Mouse (Mus musculus): ENCODE measurements around the gene Notch1. TPM values are rescaled to one million over a fixed set of nuclear protein-coding genes. Genes with fewer than 3 reads are reported as not detected.
A peak's percentile ranks its signal among the peaks of the same experiment; 100 is the strongest.

Notch1 gene
- polyA plus RNA-seq, 1 experiment from 2014 or later = 24.6 TPM

GRCm38 (mm10) chr2:26544265-26544664 is 27.8 kb upstream of the Notch1 start:
- no peak overlapping the region for H3K4me2 ChIP-seq

GRCm38 (mm10) chr2:26543768-26544167 is 27.3 kb upstream of the Notch1 start:
- WGBS = 71% methylated on average over 8 of the region's 8 CpGs
- H3K27me3 ChIP-seq = no peaks in the 10 kb centered on the region
- H3K36me3 ChIP-seq = no peaks in the 10 kb centered on the region
- ATAC-seq (replicated peaks; ENCODE audit: low FRiP score) = no peak
- peak overlapping the region; percentile 51; the same call in 1 of the 2 replicates for H3K27ac ChIP-seq
- H3K4me1 ChIP-seq = peaks cover 72% of the 10 kb centered on the region
- no peak overlapping the region for H3K4me2 ChIP-seq
- H3K4me3 ChIP-seq (replicated peaks) = no peak overlapping the region
- H3K9me3 ChIP-seq (replicated peaks) = no peaks in the 10 kb centered on the region
- H3K9ac ChIP-seq = no peak overlapping the region

More at GRCm38 (mm10) chr2:26544265-26544664, 27.8 kb upstream of the Notch1 start:
- peak; percentile 53 for ATAC-seq (replicated peaks; ENCODE audit: low FRiP score)
- Histone ChIP-seq H3K36me3 (no peaks in the 10 kb centered on the region), H3K9me3 (replicated peaks) (no peaks in the 10 kb centered on the region), H3K4me3 (replicated peaks) (no peak overlapping the region), H3K27ac (peak overlapping the region; percentile 51), H3K4me1 (peaks cover 73% of the 10 kb centered on the region), H3K27me3 (no peaks in the 10 kb centered on the region), H3K9ac (no peak overlapping the region)
- WGBS = 25% methylated on average over 3 of the region's 3 CpGs

- H3K27me3 ChIP-seq = no peaks in the 10 kb centered on the region
- peaks cover 68% of the 10 kb centered on the region for H3K4me1 ChIP-seq
- H3K36me3 ChIP-seq = no peaks in the 10 kb centered on the region
- no peak overlapping the region for H3K9ac ChIP-seq
- ATAC-seq (replicated peaks; ENCODE audit: low FRiP score) = no peak
- H3K4me3 ChIP-seq (replicated peaks) = no peak overlapping the region
- H3K27ac ChIP-seq = 0 out of 2 replicates have a peak overlapping the region, but pooled peaks have one; percentile 51
- no peaks in the 10 kb centered on the region for H3K9me3 ChIP-seq (replicated peaks)
- H3K4me2 ChIP-seq = no peak overlapping the region
- 65% methylated on average over 4 of the region's 4 CpGs for WGBS
Measured at GRCm38 (mm10) chr2:26543155-26543554, 26.7 kb upstream of the Notch1 start.

- Histone ChIP-seq H3K9ac (no peak overlapping the region), H3K4me1 (peaks cover 52% of the 10 kb centered on the region), H3K27me3 (no peaks in the 10 kb centered on the region), H3K9me3 (replicated peaks) (no peaks in the 10 kb centered on the region), H3K4me2 (no peak overlapping the region), H3K4me3 (replicated peaks) (no peak overlapping the region), H3K36me3 (no peaks in the 10 kb centered on the region), H3K27ac (peak overlapping the region; percentile 49)
- 29% methylated on average over 9 of the region's 9 CpGs for WGBS
- ATAC-seq (replicated peaks; ENCODE audit: low FRiP score) = peak; percentile 70; the same call in 1 of the 2 replicates
Measured at GRCm38 (mm10) chr2:26541258-26541910, 24.9 kb upstream of the Notch1 start.

GRCm38 (mm10) chr2:26540721-26541120 is 24.3 kb upstream of the Notch1 start:
- no peak overlapping the region for H3K4me3 ChIP-seq (replicated peaks)
- H3K4me1 ChIP-seq = peaks cover 51% of the 10 kb centered on the region
- no peaks in the 10 kb centered on the region for H3K36me3 ChIP-seq
- H3K9me3 ChIP-seq (replicated peaks) = no peaks in the 10 kb centered on the region
- no peak for ATAC-seq (replicated peaks; ENCODE audit: low FRiP score)
- H3K27me3 ChIP-seq = no peaks in the 10 kb centered on the region
- WGBS = 39% methylated on average over 7 of the region's 7 CpGs
- H3K9ac ChIP-seq = no peak overlapping the region
- peak overlapping the region; percentile 54 for H3K27ac ChIP-seq
- no peak overlapping the region for H3K4me2 ChIP-seq

- Histone ChIP-seq H3K9me3 (replicated peaks) (no peaks in the 10 kb centered on the region), H3K4me3 (replicated peaks) (no peak overlapping the region), H3K4me1 (peaks cover 51% of the 10 kb centered on the region), H3K9ac (no peak overlapping the region), H3K36me3 (no peaks in the 10 kb centered on the region), H3K27me3 (no peaks in the 10 kb centered on the region), H3K4me2 (no peak overlapping the region), H3K27ac (no peak overlapping the region)
- no peak for ATAC-seq (replicated peaks; ENCODE audit: low FRiP score)
- WGBS = 38% methylated on average over 2 of the region's 2 CpGs
Measured at GRCm38 (mm10) chr2:26539516-26539915, 23.1 kb upstream of the Notch1 start.

- H3K36me3 ChIP-seq = no peaks in the 10 kb centered on the region
- peaks cover 24% of the 10 kb centered on the region for H3K4me1 ChIP-seq
- no peak overlapping the region for H3K4me2 ChIP-seq
- H3K9ac ChIP-seq = no peak overlapping the region
- 58% methylated on average over 4 of the region's 4 CpGs for WGBS
- no peak for ATAC-seq (replicated peaks; ENCODE audit: low FRiP score)
- no peaks in the 10 kb centered on the region for H3K9me3 ChIP-seq (replicated peaks)
- no peaks in the 10 kb centered on the region for H3K27me3 ChIP-seq
- H3K4me3 ChIP-seq (replicated peaks) = no peak overlapping the region
- H3K27ac ChIP-seq = no peak overlapping the region
Measured at GRCm38 (mm10) chr2:26535517-26536045, 19.1 kb upstream of the Notch1 start.

- H3K4me1 ChIP-seq = peaks cover 15% of the 10 kb centered on the region
- no peaks in the 10 kb centered on the region for H3K9me3 ChIP-seq (replicated peaks)
- no peak overlapping the region for H3K4me3 ChIP-seq (replicated peaks)
- H3K4me2 ChIP-seq = no peak overlapping the region
- H3K27ac ChIP-seq = peak overlapping the region; percentile 38; the same call in 1 of the 2 replicates
- no peaks in the 10 kb centered on the region for H3K36me3 ChIP-seq
- H3K9ac ChIP-seq = no peak overlapping the region
- 54% methylated on average over 2 of the region's 2 CpGs for WGBS
- peak; percentile 31; the same call in 1 of the 2 replicates for ATAC-seq (replicated peaks; ENCODE audit: low FRiP score)
- no peaks in the 10 kb centered on the region for H3K27me3 ChIP-seq
Measured at GRCm38 (mm10) chr2:26534616-26535015, 18.2 kb upstream of the Notch1 start.

- 40% methylated on average over 3 of the region's 3 CpGs for WGBS
- Histone ChIP-seq H3K4me1 (peaks cover 19% of the 10 kb centered on the region; the same call in 1 of the 2 replicates), H3K27me3 (no peaks in the 10 kb centered on the region), H3K27ac (peak overlapping the region; percentile 38; the same call in 1 of the 2 replicates), H3K9ac (no peak overlapping the region), H3K4me3 (replicated peaks) (no peak overlapping the region), H3K36me3 (no peaks in the 10 kb centered on the region), H3K9me3 (replicated peaks) (no peaks in the 10 kb centered on the region), H3K4me2 (no peak overlapping the region)
- peak; percentile 46; the same call in 1 of the 2 replicates for ATAC-seq (replicated peaks; ENCODE audit: low FRiP score)
Measured at GRCm38 (mm10) chr2:26534161-26534560, 17.7 kb upstream of the Notch1 start.

- H3K4me1 ChIP-seq = peaks cover 20% of the 10 kb centered on the region; the same call in 1 of the 2 replicates
- ATAC-seq (replicated peaks; ENCODE audit: low FRiP score) = no peak
- no peak overlapping the region for H3K9ac ChIP-seq
- no peak overlapping the region for H3K4me3 ChIP-seq (replicated peaks)
- no peak overlapping the region; the same call in 1 of the 2 replicates for H3K27ac ChIP-seq
- H3K36me3 ChIP-seq = no peaks in the 10 kb centered on the region
- 51% methylated on average over 5 of the region's 5 CpGs for WGBS
- no peak overlapping the region for H3K4me2 ChIP-seq
- no peaks in the 10 kb centered on the region for H3K9me3 ChIP-seq (replicated peaks)
- H3K27me3 ChIP-seq = no peaks in the 10 kb centered on the region
Measured at GRCm38 (mm10) chr2:26533249-26533648, 16.8 kb upstream of the Notch1 start.

- Histone ChIP-seq H3K27me3 (no peaks in the 10 kb centered on the region), H3K4me2 (no peak overlapping the region), H3K36me3 (no peaks in the 10 kb centered on the region), H3K4me1 (peaks cover 33% of the 10 kb centered on the region), H3K9ac (no peak overlapping the region), H3K9me3 (replicated peaks) (no peaks in the 10 kb centered on the region), H3K27ac (no peak overlapping the region), H3K4me3 (replicated peaks) (no peak overlapping the region)
- WGBS = 79% methylated on average over 6 of the region's 6 CpGs
- no peak for ATAC-seq (replicated peaks; ENCODE audit: low FRiP score)
Measured at GRCm38 (mm10) chr2:26531829-26532228, 15.4 kb upstream of the Notch1 start.

- H3K4me2 ChIP-seq = no peak overlapping the region
- no peak overlapping the region for H3K9ac ChIP-seq
- H3K27ac ChIP-seq = no peak overlapping the region
- no peaks in the 10 kb centered on the region for H3K9me3 ChIP-seq (replicated peaks)
- no peak overlapping the region for H3K4me3 ChIP-seq (replicated peaks)
- no peaks in the 10 kb centered on the region for H3K27me3 ChIP-seq
- 58% methylated on average over 3 of the region's 3 CpGs for WGBS
- H3K4me1 ChIP-seq = peaks cover 49% of the 10 kb centered on the region
- ATAC-seq (replicated peaks; ENCODE audit: low FRiP score) = no peak
- no peaks in the 10 kb centered on the region for H3K36me3 ChIP-seq
Measured at GRCm38 (mm10) chr2:26529881-26530280, 13.4 kb upstream of the Notch1 start.

Data from kidney, embryonic 15.5 days (tissue).